ENCODE assay signal across 22 mouse cellular contexts in the genomic region with DNA sequence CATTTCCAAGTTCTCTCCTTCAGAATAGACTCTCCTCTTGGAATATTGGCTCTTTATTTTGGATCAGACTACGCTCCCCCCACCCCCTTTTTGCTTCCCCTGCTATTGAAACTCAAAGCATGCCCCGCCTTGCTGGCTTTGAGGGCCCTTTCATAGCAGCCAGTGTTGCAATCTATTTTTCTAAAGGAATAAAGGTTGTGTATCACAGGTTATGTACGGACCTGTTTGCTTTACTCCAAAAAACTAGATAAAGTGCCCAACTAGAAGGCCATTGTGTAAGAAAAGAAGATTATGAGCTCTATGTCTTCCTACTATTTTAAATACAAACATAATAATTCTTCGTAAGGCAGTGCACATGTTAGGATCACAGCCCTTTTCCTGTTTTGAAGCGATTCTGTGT. TPM values are rescaled to one million over a fixed set of nuclear protein-coding genes. Genes with fewer than 3 reads are reported as not detected.
DNase-seq lines count a peak whose midpoint lies in the region; ATAC-seq and TF ChIP-seq lines count a peak whose summit lies in the region.
"Had no signal": no experiment of that assay in that cellular context is flagged by ENCODE, and none has a peak within 500 bp of the region (broad histone marks: within the 10 kb centered on the region; RNA-seq: fewer than 3 reads in every experiment).

No protein-coding gene starts in this region.

- DNase-seq in gastrocnemius, adult 2 months = no peak
- no peak for DNase-seq in gastrocnemius, postnatal 25 days
- peak; percentile 92 for DNase-seq in liver, adult 2 months (ENCODE audit: extremely low read depth, low read depth, low spot score)
- DNase-seq in liver = no peak
- no peak for DNase-seq in liver, postnatal 0 days
- DNase-seq in liver, embryonic 11.5 days (ENCODE audit: low spot score) = no peak
- DNase-seq in lung, postnatal 36 days = peak; percentile 48
- no peak for DNase-seq in lung, postnatal 10 days
- DNase-seq: adrenal gland, adult 2 months; adrenal gland, adult 8-10 months; adrenal gland, postnatal 10 days; adrenal gland, postnatal 14 days; adrenal gland, postnatal 25 days; adrenal gland, postnatal 36 days; B cell, adult 2 months; cerebellum, adult 11 months; cerebellum, adult 11-12 months had no signal

- H3K4me3 ChIP-seq in gastrocnemius, adult 2 months = no peak overlapping the region
- no peak overlapping the region for H3K4me3 ChIP-seq in liver, adult 2 months (ENCODE audit: insufficient read depth, low read depth, low read length)
- no peak overlapping the region for H3K4me3 ChIP-seq in liver, postnatal 0 days (ENCODE audit: low read depth, low read length)
- H3K4me3 ChIP-seq in liver, embryonic 11.5 days (ENCODE audit: low read depth, low read length) = no peak overlapping the region

- H3K4me2 ChIP-seq in liver, postnatal 0 days (ENCODE audit: low read depth, low read length) = no peak overlapping the region
- no peak overlapping the region for H3K4me2 ChIP-seq in liver, embryonic 11.5 days

- peaks cover 31% of the 10 kb centered on the region for H3K79me2 ChIP-seq in liver, adult 2 months (ENCODE audit: control insufficient read depth, insufficient read depth, low read length)

- H3K27me3 ChIP-seq in liver, adult 2 months (ENCODE audit: control insufficient read depth, insufficient read depth, low read length) = no peaks in the 10 kb centered on the region
- no peaks in the 10 kb centered on the region for H3K27me3 ChIP-seq in liver, postnatal 0 days (ENCODE audit: insufficient read depth, low read length)
- peaks cover 12% of the 10 kb centered on the region for H3K27me3 ChIP-seq in liver, embryonic 11.5 days (replicated peaks; ENCODE audit: control insufficient read depth, insufficient read depth, low read length)
- H3K27me3 ChIP-seq: Patski had no signal

- H3K36me3 ChIP-seq in liver, adult 2 months (ENCODE audit: control insufficient read depth, insufficient read depth, low read length) = peaks cover 1% of the 10 kb centered on the region; the same call in 1 of the 2 replicates
- H3K36me3 ChIP-seq in liver, postnatal 0 days (replicated peaks; ENCODE audit: insufficient read depth, low read length) = no peaks in the 10 kb centered on the region
- H3K36me3 ChIP-seq in liver, embryonic 11.5 days (ENCODE audit: control insufficient read depth, insufficient read depth, low read length) = no peaks in the 10 kb centered on the region
- H3K36me3 ChIP-seq: G1E had no signal

- peak overlapping the region; percentile 24; the same call in 1 of the 2 replicates for H3K27ac ChIP-seq in gastrocnemius, adult 2 months
- peak overlapping the region; percentile 80 for H3K27ac ChIP-seq in liver, adult 2 months (replicated peaks; ENCODE audit: insufficient read depth, low read depth, low read length)
- H3K27ac ChIP-seq in liver, postnatal 0 days (ENCODE audit: low read depth) = peak overlapping the region; percentile 58; the same call in 1 of the 2 replicates
- H3K27ac ChIP-seq in liver, embryonic 11.5 days (ENCODE audit: low read depth, low read length) = no peak overlapping the region

- peaks cover 22% of the 10 kb centered on the region for H3K4me1 ChIP-seq in liver, adult 2 months (ENCODE audit: control insufficient read depth, insufficient read depth, low read length)
- H3K4me1 ChIP-seq in liver, postnatal 0 days (ENCODE audit: insufficient read depth) = peaks cover 3% of the 10 kb centered on the region; the same call in 1 of the 2 replicates
- no peaks in the 10 kb centered on the region; the same call in 1 of the 2 replicates for H3K4me1 ChIP-seq in liver, embryonic 11.5 days (replicated peaks; ENCODE audit: control insufficient read depth, insufficient read depth, low read length)

- H3K9ac ChIP-seq in liver, adult 2 months (ENCODE audit: low read depth, low read length) = no peak overlapping the region
- H3K9ac ChIP-seq in liver, postnatal 0 days (replicated peaks) = no peak overlapping the region
- H3K9ac ChIP-seq in liver, embryonic 11.5 days (ENCODE audit: low read depth, low read length) = no peak overlapping the region

- no peaks in the 10 kb centered on the region for H3K9me3 ChIP-seq in liver, postnatal 0 days (ENCODE audit: low read length)
- no peaks in the 10 kb centered on the region for H3K9me3 ChIP-seq in liver, embryonic 11.5 days (ENCODE audit: control insufficient read depth, low read length)
- H3K9me3 ChIP-seq: G1E had no signal

- TF ChIP-seq CTCF in gastrocnemius, adult 2 months (IDR thresholded peaks at IDR 0.05) = no peak
- no peak for TF ChIP-seq CTCF in liver, adult 2 months (IDR thresholded peaks at IDR 0.05; ENCODE audit: low read depth, low read length)
- no peak for TF ChIP-seq CTCF in liver, postnatal 0 days (IDR thresholded peaks at IDR 0.05; ENCODE audit: low read depth)

- intact Hi-C loops in gastrocnemius, adult 2 months (cut with DNase I) = no loop called here

- 22% methylated on average over 5 of the region's 5 CpGs for WGBS in liver, adult 2 months
- WGBS in liver, postnatal 0 days (ENCODE audit: insufficient replicate concordance) = 65% methylated on average over 5 of the region's 5 CpGs
- 79% methylated on average over 5 of the region's 5 CpGs for WGBS in liver, embryonic 11.5 days

- no peak for TF ChIP-seq EP300 in liver, postnatal 0 days (IDR thresholded peaks at IDR 0.05; ENCODE audit: low read depth)

- no peak for ATAC-seq in liver, postnatal 0 days
- ATAC-seq in liver, embryonic 11.5 days (replicated peaks; ENCODE audit: low FRiP score) = no peak
- ATAC-seq: activated CD4-positive, CD25-positive, alpha-beta regulatory T cell, adult 4 months; CD4-positive, CD25-positive, alpha-beta regulatory T cell, adult 4 months; Patski had no signal

- TF ChIP-seq POLR2A in liver, adult 2 months (IDR thresholded peaks at IDR 0.05; ENCODE audit: extremely low read depth, insufficient read depth, low read length) = no peak

RNA-seq across cellular contexts. Expression of gene Met, which starts 5.4 kb away (rescaled TPM):
- total RNA-seq in gastrocnemius, adult 2 months (2021) = 10 to 100 TPM in 1 of 2 experiments, 1 to 10 TPM in 1; 6.9 to 10.6 TPM
- total RNA-seq in gastrocnemius, postnatal 25 days (2021) = 10 to 100 TPM in 1 of 2 experiments, 1 to 10 TPM in 1; 7.1 to 15.6 TPM
- 67.7 and 72.0 TPM in 2 replicates for total RNA-seq in liver, adult 2 months (2014; rRNA removed)
- 13.5 and 13.9 TPM in 2 replicates for polyA plus RNA-seq in liver, adult 2 months (2012; rRNA removed)
- polyA plus RNA-seq in liver, postnatal 0 days (2015; fragmentation: Nextera tagmentation; extraction: Ambion mirVana) = 7.2 and 8.2 TPM in 2 replicates
- polyA plus RNA-seq in liver, embryonic 11.5 days (2014; fragmentation: Nextera tagmentation; extraction: Ambion mirVana) = 7.8 and 8.2 TPM in 2 replicates
- total RNA-seq: MEL had no signal
- polyA plus RNA-seq: activated CD4-positive, CD25-positive, alpha-beta regulatory T cell, adult 4 months; G1E had no signal

Comparison
In these comparisons a context has a peak if more than half of its experiments do, and no peak if none do; other contexts are left out.
1. DNase-seq: peak in liver, adult 2 months (single experiment) and lung, postnatal 36 days (single experiment); none in gastrocnemius, adult 2 months (single experiment), gastrocnemius, postnatal 25 days (single experiment), liver (single experiment), liver, postnatal 0 days (single experiment), liver, embryonic 11.5 days (single experiment) and lung, postnatal 10 days (single experiment).